Mouse (Mus musculus) bone marrow, adult 2 months (tissue): ENCODE measurements around the gene Ccr3. TPM values are rescaled to one million over a fixed set of nuclear protein-coding genes. Genes with fewer than 3 reads are reported as not detected.
"Not testable (repeated sequence)": the region's sequence is repeated elsewhere in the genome, so short reads cannot be mapped to it uniquely, and the experiment has no call there.

Experiments
- H3K27ac ChIP-seq: fragments of 200-500 bp; 2 replicates; pipeline ENCODE4 v1.5.1; 2012; ENCODE audit warnings: low read depth, mild to moderate bottlenecking, control low read depth, inconsistent platforms, low read length; ENCODE audit not compliant: control insufficient read depth, poor library complexity, insufficient read depth
- H3K4me1 ChIP-seq: fragments of 200-500 bp; 2 replicates; pipeline ENCODE4 v1.6.1; 2011; ENCODE audit warnings: low read length; ENCODE audit not compliant: control insufficient read depth, insufficient read depth
- H3K4me3 ChIP-seq: fragments of 200-500 bp; replicated peaks from 2 replicates; pipeline ENCODE3; 2011; ENCODE audit warnings: mild to moderate bottlenecking, low read depth, low read length, control low read depth; ENCODE audit not compliant: control insufficient read depth
- CTCF ChIP-seq: fragments of 200-500 bp; IDR thresholded peaks from 2 replicates; pipeline ENCODE4 v1.5.1; 2011; ENCODE audit warnings: low read length, control low read depth; ENCODE audit not compliant: control insufficient read depth, insufficient read depth
- POLR2A ChIP-seq: fragments of 200-500 bp; IDR thresholded peaks from 2 replicates; pipeline ENCODE4 v1.6.1; 2011; ENCODE audit warnings: low read depth, mild to moderate bottlenecking, control low read depth, low read length, borderline replicate concordance; ENCODE audit not compliant: control insufficient read depth
- WGBS: fragments of 180-500 bp; shearing (Covaris S2); methylation state at CpG from one replicate; pipeline ENCODE4 v1.1.7; 2018; 5-methylcytosine and 5-hydroxymethylcytosine counted together
- polyA plus RNA-seq: library from polyadenylated mRNA; stranded (reverse); fragments of >200 nt; gene quantifications from 2 replicates; pipeline ENCODE4 v1.2.4, GENCODE M21; 2011; ENCODE audit warnings: low replicate concordance; ENCODE audit not compliant: missing spikeins, insufficient read depth, insufficient read length

Ccr3 gene
- polyA plus RNA-seq, 1 experiment = 10.1 TPM

- no peak for TF ChIP-seq POLR2A
- TF ChIP-seq CTCF = peak; percentile 79
- H3K4me3 ChIP-seq = no peak overlapping the region
- peaks cover 1% of the 10 kb centered on the region; the same call in 1 of the 2 replicates for H3K4me1 ChIP-seq
- WGBS = 56% methylated on average over 1 of the region's 1 CpGs
- H3K27ac ChIP-seq = no peak overlapping the region
These were observed 11.6 kb downstream of the Ccr3 start for GRCm38 (mm10) chr9:124033345-124033744.

- Histone ChIP-seq H3K4me1 (peaks cover 1% of the 10 kb centered on the region; the same call in 1 of the 2 replicates), H3K4me3 (no peak overlapping the region), H3K27ac (0 out of 2 replicates have a peak overlapping the region, but pooled peaks have one; percentile 19)
- TF ChIP-seq POLR2A (no peak), CTCF (no peak)
- under 1% methylated on average over 4 of the region's 4 CpGs for WGBS
These were observed 15.9 kb downstream of the Ccr3 start for GRCm38 (mm10) chr9:124037707-124038106.

GRCm38 (mm10) chr9:124038158-124038582, 16.4 kb downstream of the Ccr3 start:
- no peak overlapping the region for H3K4me3 ChIP-seq
- 3% methylated on average over 2 of the region's 2 CpGs for WGBS
- no peak overlapping the region for H3K27ac ChIP-seq
- H3K4me1 ChIP-seq = peaks cover 1% of the 10 kb centered on the region; the same call in 1 of the 2 replicates
- TF ChIP-seq POLR2A = no peak
- no peak for TF ChIP-seq CTCF

GRCm38 (mm10) chr9:124038949-124039348, 17.2 kb downstream of the Ccr3 start:
- Histone ChIP-seq H3K4me3 (no peak overlapping the region), H3K4me1 (peaks cover 1% of the 10 kb centered on the region; the same call in 1 of the 2 replicates), H3K27ac (no peak overlapping the region)
- WGBS = 3% methylated on average over 5 of the region's 5 CpGs
- TF ChIP-seq POLR2A (no peak), CTCF (no peak)

- TF ChIP-seq CTCF (no peak), POLR2A (no peak)
- peaks cover 1% of the 10 kb centered on the region; the same call in 1 of the 2 replicates for H3K4me1 ChIP-seq
- 57% methylated on average over 3 of the region's 3 CpGs for WGBS
- no peak overlapping the region for H3K27ac ChIP-seq
- no peak overlapping the region for H3K4me3 ChIP-seq
These were observed 19.2 kb downstream of the Ccr3 start for GRCm38 (mm10) chr9:124040932-124041331.

GRCm38 (mm10) chr9:124053532-124053931, 31.8 kb downstream of the Ccr3 start:
- Histone ChIP-seq H3K27ac (no peak overlapping the region; the same call in 1 of the 2 replicates), H3K4me3 (no peak overlapping the region), H3K4me1 (peaks cover 2% of the 10 kb centered on the region)
- TF ChIP-seq POLR2A (no peak), CTCF (no peak)
- WGBS = 17% methylated on average over 2 of the region's 2 CpGs

GRCm38 (mm10) chr9:124056158-124056709, 34.5 kb downstream of the Ccr3 start:
- TF ChIP-seq POLR2A (no peak), CTCF (no peak)
- Histone ChIP-seq H3K27ac (no peak overlapping the region; the same call in 1 of the 2 replicates), H3K4me3 (no peak overlapping the region), H3K4me1 (peaks cover 4% of the 10 kb centered on the region)
- WGBS = 6% methylated on average over 3 of the region's 3 CpGs

- H3K4me1 ChIP-seq = peaks cover 4% of the 10 kb centered on the region
- H3K4me3 ChIP-seq = no peak overlapping the region
- TF ChIP-seq CTCF (no peak), POLR2A (no peak)
- 65% methylated on average over 2 of the region's 2 CpGs for WGBS
- no peak overlapping the region for H3K27ac ChIP-seq
These were observed 38.0 kb downstream of the Ccr3 start for GRCm38 (mm10) chr9:124059660-124060352.

GRCm38 (mm10) chr9:124061474-124062432, 40.0 kb downstream of the Ccr3 start:
- H3K4me1 ChIP-seq, H3K4me3 ChIP-seq: not testable (repeated sequence)
- WGBS = 53% methylated on average over 3 of the region's 3 CpGs
- peak overlapping the region; percentile 24; the same call in 1 of the 2 replicates for H3K27ac ChIP-seq
